Mouse (Mus musculus) cerebellum, postnatal 14 days (tissue): ENCODE results near the gene Tecta.

Experiments used
- DNase-seq, 2 experiments: peaks; one replicate each; pipeline ENCODE4 v3.0.0; 2021; ENCODE audit warnings: mixed read lengths in 2 of 2

Tecta gene

DNA sequence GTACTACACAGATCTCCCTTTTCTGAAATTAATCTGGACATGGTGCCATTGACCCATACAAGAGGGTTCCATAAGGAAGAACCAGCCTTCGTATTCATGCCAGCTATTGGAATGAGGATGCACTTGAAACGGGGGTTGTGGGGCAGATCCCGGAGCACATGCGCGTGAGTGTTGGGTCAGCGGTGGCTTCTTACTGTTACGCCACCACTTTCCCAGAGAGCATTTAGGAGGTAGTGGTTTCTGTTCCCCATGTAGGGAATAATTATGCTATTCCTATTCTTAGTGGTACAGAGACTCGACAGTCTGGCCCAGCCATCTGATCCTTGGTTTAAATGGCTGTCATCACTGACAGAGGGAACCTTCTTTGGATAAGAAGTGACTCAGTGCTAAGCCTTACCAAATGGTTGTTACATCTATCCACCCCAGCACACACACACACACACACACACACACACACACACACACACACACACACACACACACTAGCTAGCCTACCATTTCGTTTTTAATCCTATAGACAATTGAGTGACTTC lies 81.2 kb downstream of the Tecta start:
- no peak for DNase-seq

DNA sequence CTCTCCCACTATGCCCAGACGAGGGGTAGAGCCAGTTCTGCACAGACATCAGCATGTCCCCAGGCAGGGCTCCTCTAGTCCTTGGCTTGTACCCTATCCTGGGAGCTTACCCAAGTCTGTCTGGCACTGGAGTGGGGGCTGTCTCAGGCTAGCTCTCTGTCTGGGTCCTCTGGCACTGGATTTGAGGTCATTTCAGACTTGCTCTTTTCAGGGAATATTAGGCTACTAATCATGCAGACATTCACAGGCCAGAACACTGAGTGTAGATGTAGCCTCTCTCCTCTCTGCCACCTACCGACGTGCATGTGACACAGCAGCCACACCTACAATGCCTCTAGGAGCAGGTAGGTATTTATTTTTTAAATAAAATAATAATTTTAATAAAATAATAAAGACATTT lies 82.4 kb downstream of the Tecta start:
- DNase-seq: peak; percentile 26

DNA sequence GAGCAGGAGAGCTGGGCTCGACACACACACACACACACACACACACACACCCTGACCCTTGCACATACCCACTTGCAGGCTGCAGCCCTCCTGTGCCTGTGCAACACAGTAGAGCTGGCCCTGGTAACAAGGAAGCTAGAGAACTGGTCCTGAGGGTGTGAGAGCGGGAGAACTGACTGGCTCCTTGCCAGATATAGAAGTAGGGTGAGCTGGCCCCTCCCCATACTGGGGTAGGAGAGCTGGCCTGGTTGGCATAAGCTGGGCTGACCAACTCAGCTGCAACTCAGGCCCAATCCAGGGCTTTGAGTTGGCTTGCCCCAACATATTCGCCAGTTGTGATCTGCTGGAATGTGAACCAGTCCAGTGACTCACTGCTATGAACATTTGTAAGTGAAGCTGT lies 83.9 kb downstream of the Tecta start:
- no peak for DNase-seq

DNA sequence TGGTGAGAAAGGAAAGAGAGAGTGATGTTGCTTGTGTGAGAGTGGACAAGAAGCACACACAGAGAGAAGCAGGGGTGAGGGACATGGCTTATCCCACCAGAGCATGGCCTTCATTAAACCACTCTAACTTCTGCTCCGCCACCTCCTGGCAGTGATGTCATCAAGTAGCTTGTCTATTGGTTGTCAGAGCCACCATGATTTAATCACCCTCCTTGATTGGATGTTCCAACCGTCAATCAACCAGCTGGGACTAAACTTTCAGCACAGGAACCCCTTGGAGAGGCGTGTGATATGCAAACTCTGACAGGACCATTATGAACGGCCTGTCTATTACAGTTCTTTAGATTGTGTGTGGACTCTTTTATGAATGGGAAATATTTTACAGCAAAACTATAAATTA lies 84.8 kb downstream of the Tecta start:
- peak in 1 of 2 experiments; percentile 20 for DNase-seq

DNA sequence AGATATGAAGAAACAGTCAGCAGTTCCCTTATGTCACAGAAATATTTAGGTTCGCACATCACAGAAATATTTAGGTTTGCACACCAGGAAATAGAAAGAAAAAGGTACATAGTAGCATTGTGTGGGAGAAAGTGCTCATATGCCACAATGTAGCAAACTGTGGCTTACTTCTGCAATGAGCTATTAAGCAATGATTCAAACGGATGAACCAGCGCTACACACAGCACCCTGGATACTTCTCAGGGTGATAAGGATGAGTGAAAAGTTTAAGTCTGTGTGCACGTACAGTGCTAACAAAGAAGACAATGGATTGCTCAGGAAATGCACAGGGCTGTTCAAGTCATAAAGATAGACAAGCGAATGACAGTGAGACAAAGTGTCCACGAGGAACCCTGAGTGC lies 85.3 kb downstream of the Tecta start:
- no peak for DNase-seq

DNA sequence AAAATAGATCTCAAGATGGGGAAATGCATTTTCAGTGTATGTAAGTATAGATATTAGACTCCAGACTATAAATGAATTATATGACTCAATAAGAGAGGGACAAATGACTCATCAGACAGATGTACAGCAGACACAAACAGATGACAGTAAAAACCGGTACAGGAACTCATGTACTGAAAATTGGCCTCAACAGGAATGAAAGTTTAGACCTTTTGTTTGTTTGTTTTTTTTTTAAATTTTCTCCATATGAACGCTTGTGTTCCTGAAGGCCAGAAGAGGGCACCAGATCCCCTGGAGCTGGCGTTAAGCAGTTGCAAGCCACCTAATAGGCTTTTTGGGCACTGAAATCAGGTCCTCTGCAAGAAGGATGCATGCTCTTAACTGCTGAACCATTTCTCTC lies 85.9 kb downstream of the Tecta start:
- peak; percentile 43 to 47 for DNase-seq

DNA sequence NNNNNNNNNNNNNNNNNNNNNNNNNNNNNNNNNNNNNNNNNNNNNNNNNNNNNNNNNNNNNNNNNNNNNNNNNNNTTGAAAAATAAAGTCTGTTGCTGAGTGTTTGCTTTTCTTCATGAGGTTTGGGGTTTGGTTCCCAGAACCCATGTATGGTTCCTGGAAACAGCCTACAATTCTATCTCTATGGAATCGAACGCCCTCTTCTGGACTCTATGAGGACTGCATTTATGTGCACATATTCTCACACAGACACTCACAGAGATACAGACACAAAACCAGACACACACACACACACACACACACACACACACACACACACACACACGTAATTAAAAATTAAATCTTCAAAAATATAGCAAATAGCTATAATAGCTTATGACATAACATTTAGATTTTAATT lies 88.4 kb downstream of the Tecta start:
- no peak for DNase-seq

DNA sequence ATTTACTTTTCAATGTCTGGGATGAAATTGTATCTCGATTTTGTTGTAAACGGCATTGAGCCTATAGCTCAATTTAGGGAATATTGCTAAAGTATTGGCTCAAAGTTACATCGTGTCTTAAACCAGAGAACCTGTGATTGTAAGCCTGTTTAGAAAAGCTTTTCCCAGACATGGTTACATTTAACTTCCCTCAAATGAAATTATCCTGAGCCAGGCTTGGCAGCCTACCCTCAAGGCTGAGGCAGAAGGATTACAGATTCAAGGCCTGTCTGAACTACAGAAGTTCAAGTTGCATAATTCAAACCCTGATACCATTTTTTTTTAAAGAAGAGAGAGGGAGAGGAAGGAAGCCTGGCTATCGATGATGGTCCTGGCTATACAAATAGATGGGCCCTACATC lies 95.8 kb downstream of the Tecta start:
- DNase-seq: no peak

DNA sequence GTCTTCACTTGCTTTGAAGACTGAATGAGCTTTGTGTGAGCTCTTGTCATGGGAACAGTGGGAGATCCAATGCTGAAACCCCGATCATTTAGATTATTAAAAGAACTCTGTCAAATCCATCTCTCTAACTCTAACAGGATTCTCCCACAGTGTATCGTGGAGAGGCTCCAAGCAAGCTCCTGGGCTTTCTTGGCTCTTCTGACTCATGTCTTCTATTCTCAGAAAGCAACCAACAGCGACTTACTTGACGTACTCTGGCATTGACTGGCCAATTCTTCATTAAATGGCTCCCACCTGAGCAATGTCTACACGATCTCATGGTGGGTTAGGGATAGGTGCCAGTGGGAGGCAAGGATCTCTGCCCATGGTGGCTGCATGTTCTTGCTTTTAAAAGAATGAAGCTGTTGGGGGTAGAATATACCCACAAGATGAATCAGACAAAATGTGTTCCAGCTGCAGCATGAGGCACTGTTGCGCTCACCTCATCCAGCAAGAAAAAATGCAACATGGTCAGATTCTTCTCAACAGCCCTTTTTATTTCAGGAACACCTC lies 98.6 kb downstream of the Tecta start:
- no peak for DNase-seq

DNA sequence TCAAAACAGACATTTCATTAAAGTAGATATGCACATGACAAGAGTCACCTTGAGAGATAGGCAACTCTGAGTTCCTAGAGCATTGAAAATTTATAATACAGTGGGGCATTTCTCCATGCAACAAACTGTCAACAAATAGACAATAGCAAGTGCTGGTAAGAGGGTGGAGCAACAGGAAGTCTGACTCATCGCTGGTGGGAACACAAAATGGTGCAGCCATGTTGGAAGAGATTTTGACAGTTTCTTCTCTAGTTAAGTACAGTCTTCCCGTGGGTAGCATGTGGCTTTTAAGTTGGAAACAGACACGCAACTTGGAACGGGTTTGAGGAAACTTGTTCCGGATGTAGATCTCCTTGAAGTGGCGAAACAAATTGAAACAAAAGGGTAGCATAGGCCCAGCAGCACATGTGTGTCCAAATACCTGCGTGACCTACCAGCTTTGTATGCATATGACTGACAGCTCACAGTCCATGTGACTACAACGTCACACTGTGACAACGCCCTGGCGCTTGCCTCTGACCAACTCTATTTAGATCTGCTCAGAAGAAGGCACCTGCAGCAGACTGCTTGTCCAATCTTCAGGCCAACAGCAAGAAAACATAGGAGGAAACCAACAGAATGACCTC lies 103.3 kb downstream of the Tecta start:
- no peak for DNase-seq

DNA sequence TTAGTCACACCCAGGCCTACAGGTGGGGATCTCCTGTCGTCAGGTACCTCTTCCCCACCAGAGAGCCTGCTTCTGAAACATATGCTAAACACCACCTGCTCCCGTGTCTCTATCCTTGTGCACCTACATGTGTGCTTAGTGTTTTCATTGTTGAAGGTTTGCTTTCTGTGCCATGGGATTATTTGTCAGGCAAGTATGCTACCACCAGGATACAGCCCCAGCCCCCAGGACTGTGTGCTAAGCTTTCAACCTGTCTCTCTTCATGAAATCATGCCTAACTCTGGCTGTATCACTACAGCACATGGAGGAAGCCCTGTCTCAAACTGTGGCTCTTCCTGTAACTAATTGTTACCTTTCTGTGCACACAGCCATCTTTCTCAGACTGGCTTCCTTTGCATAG lies 105.6 kb downstream of the Tecta start:
- no peak for DNase-seq

DNA sequence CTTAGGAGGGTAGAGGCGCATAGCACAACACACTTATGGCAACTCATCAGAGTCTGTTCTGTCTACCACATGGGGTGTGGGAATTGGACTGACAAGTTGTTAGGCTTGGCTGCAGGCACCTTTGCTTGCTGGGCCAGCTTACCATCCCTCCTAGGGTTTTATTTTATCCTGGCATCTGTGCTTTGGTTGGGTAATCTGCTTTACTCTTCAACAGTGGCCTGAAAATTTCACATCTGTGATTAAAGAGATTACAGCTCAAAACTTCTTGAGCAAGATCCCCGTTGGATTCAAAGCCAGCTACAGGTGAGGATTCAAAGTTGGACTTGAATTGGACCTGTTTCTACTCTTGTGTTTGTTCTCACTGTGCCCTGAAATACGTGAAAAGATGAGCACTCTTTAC lies 106.1 kb downstream of the Tecta start:
- no peak for DNase-seq

DNA sequence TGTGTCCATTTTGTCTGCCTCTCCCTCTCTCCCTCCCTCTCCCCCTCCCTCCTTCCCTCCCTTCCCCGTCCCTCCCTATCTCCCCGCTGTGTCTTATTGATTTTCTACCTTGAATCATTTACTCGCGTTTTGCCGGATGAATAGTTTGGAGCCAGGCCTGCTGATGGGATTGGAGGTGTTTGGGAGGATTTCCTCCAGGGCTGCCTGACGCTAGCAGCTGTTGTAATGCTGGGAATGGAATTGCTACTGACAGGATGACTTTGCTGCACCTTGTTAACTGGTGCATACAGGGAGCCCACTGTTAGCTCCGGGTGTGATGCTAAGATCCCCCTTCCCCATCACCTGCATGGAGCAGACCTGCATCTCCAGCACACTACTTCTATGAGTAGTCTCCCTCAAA lies 106.7 kb downstream of the Tecta start:
- DNase-seq: peak in 1 of 2 experiments; percentile 17

DNA sequence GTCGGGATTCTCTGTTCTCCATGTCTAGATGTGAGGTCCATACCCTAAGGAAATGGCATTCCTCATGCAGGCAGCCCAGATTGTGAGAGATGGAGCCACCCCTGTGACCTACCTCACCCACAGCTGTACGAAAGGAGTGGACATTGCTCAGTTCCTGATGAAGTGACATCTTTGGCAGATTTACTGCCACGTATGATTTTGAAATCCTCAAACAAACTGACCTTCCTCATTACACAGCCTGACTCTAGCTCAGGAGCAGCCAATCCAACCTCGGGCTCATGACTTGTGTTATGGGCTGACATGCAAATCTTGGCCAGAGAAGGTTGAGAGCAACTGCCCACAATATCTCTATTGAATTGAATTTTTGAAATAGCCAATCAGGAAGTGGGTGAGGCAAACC lies 120.1 kb downstream of the Tecta start:
- DNase-seq: no peak
